Mouse (Mus musculus): ENCODE results near the gene Gm6592.
"Not testable (repeated sequence)": the region's sequence is repeated elsewhere in the genome, so short reads cannot be mapped to it uniquely, and the experiment has no call there.

The Gm6592 gene

GRCm38 (mm10) chrX:8843694-8844093 is at the start of gene Gm6592:
TSS of gene Gm6592 (plus strand) at chrX:8843994.
- no peak for DNase-seq

GRCm38 (mm10) chrX:8803391-8803790 is 40.4 kb upstream of the Gm6592 start, which contains the start of gene Ssxb5:
TSS of gene Ssxb5 (plus strand) at chrX:8803691.
- not testable (repeated sequence) for DNase-seq

DNA sequence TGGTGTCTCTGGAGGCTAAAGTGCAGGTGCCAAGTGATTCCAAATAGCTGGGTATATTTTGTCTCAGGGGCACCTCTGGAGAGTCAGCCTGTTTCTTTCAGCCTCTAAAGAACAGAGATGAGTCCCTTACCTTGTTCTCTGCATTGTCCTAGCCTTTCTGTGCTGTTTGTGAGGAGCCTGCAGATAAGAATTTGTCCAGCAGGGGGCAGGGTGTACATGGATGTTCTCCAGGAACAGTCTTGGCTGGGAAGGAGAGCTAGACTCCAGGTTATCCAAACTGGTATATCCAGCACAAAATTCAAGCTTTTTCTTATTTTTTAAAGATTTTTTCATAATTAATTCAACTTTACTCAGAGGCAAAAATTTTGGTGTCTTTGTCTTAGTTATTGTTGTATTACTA is 11.8 kb upstream of the Gm6592 start:
- DNase-seq = peak; percentile 15

DNA sequence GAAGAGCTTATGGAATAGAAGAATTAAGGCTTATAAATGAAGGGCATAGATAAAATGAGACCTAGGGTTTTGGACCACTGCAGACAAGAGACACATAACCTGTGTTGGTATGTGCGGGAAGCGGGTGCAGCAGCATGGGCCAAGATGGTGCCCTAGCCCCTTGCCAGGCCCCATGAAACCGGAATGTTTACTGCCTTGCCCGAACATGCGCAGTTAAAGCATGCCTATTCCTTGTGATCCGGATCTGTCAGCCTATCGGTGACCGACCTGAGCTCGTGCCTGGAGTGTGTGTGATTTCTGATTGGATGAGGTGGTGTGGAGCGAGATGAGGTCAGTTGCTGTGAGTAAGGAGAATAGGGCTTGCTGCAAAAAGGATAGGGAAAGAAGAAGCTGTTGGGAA is 8.7 kb downstream of the Gm6592 start:
- DNase-seq = no peak

DNA sequence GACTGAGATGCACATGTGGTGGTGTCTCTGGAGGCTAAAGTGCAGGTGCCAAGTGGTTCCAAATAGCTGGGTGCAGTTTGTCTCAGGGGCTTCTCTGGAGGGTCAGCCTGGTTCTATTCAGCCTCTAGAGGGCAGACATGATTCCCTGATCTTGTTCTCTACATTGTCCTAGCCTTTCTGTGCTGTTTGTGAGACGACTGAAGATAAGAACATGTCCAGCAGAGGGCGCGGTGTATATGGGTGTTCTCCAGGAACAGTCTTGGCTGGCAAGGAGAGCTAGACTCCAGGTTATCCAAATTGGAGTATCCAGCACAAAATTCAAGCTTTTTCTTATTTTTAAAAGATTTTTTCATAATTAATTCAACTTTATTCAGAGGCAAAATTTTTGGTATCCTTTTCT is 20.5 kb downstream of the Gm6592 start:
- DNase-seq = peak; percentile 66

DNA sequence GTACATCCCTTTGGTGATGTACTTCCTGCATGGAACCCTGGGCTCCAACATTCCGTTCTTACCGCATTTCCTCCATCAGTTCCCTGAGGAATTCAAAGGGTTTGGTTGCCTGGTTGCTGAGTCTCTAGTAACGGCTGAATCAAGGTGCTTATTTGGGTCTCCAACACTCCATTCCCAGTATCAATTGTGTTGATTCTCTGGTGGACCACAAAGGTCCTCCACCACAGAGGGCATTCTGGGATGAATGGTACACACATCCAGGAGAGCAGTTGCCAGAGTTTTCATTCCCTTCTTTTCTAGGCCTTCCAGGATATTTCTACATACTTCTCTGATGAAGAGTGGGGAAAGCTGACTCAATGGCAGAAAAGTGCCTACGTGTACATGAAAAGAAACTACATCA is 30.2 kb downstream of the Gm6592 start, which contains the start of gene Gm5751:
Gene Gm5751, plus strand, starts transcription at position 301 of the 400 bp plus-strand sequence.
- not testable (repeated sequence) for DNase-seq

DNA sequence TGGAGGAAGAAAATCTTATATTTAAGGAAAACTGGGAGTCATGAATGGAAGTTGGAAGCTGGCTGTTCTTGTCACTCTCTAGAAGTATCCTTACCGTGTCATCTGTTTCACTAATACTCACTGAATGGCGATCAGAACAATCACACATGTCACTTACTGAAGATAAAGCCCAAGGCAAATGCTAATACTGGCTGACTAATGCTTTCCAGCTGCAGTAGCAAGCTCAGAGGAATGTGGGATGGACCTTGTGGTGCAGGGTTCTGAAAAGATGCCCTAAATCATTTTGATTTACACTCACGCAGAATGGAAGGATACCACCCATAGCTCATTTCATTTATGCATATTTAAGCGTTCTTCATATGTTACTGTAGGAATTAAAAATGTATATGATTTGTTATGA is 40.5 kb downstream of the Gm6592 start:
- DNase-seq = no peak

- no peak for DNase-seq
Measured at GRCm38 (mm10) chrX:8891975-8892342, 48.2 kb downstream of the Gm6592 start.

DNA sequence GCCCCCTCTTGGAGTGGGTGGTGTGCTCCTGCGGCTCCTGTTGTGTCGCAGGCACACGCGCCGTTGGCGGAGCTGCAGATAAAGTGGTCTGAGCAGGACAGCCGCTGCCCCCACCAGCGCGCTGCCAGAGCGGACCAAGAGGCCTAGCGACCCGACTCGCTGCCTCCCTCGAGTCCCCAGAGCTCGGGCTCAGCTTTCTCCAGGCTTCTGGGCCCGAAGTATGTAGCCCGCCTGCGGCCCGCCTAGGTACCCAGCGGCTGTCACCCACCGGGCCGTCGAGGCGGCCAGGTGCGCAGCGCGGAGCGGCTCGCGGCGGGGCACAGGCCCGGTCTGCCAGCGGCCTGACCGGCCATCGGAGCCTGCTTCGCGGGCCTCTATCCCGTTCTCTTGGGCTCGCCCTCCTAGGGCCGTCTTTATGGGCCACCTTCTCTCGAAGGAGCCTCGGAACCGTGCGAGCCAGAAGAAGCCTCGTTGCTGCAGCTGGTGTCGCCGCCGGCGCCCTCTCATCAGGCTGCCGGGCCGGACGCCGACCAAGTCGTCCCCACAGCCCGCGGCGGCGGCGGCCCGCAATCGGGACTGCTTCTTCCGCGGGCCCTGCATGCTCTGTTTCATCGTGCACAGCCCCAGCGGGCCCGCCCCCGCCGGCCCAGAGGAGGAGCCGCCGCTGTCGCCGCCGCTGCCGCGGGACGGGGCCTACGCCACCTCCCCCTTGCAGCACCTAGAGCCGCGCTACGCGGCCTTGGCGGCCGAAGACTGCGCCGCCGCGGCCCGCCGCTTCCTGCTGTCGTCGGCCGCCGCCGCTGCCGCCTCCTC is 48.8 kb downstream of the Gm6592 start, which contains the start of gene B630019K06Rik:
Gene B630019K06Rik, plus strand, starts transcription at position 40 of the 813 bp plus-strand sequence.
- peak; percentile 71 for DNase-seq

GRCm38 (mm10) chrX:8893182-8893651 is 49.4 kb downstream of the Gm6592 start:
- DNase-seq = peak; percentile 3
